Mouse (Mus musculus) lung, embryonic 14.5 days (tissue): ENCODE measurements at regions not wholly inside any gene's neighbourhood (a gene's known extent, or its start where the extent isn't known, plus 50 kb on each side); places are given as distances from the start of the nearest gene placed in this dataset.

ENCODE experiments used
- ATAC-seq: fragments of 200-750 bp; cut with Nextera tagmentation; 2 replicates; pipeline ENCODE4 v1.8.0; 2017; ENCODE audit warnings: mild to moderate bottlenecking, moderate TSS enrichment, moderate library complexity; ENCODE audit not compliant: insufficient read depth
- DNase-seq: peaks from one replicate; pipeline ENCODE4 v3.0.0-alpha.2; 2015
- H3K27ac ChIP-seq: fragments of 300-500 bp; sonication (generic); 2 replicates; pipeline ENCODE4 v1.5.1; 2014; ENCODE audit warnings: low read depth, mild to moderate bottlenecking, moderate library complexity
- H3K27me3 ChIP-seq: fragments of 300-500 bp; sonication (generic); 2 replicates; pipeline ENCODE4 v1.6.1; 2014; ENCODE audit warnings: low read length, control low read depth; ENCODE audit not compliant: insufficient read depth
- H3K36me3 ChIP-seq: fragments of 300-500 bp; sonication (generic); 2 replicates; pipeline ENCODE4 v1.6.1; 2014; ENCODE audit warnings: control low read depth; ENCODE audit not compliant: insufficient read depth
- H3K4me1 ChIP-seq: fragments of 300-500 bp; sonication (generic); 2 replicates; pipeline ENCODE4 v1.6.1; 2014; ENCODE audit warnings: antibody characterized with exemption, control low read depth; ENCODE audit not compliant: insufficient read depth
- H3K4me2 ChIP-seq: fragments of 300-500 bp; sonication (generic); 2 replicates; pipeline ENCODE4 v1.6.1; 2014; ENCODE audit warnings: mild to moderate bottlenecking
- H3K4me3 ChIP-seq: fragments of 300-500 bp; sonication (generic); 2 replicates; pipeline ENCODE4 v1.5.1; 2014; ENCODE audit warnings: low read depth, low read length
- H3K9ac ChIP-seq: fragments of 300-500 bp; sonication (generic); 2 replicates; pipeline ENCODE4 v1.6.1; 2014
- H3K9me3 ChIP-seq: fragments of 300-500 bp; sonication (generic); 2 replicates; pipeline ENCODE4 v1.6.1; 2016; ENCODE audit warnings: low read depth, low read length, control low read depth
- CTCF ChIP-seq: IDR thresholded peaks from 2 replicates; pipeline ENCODE4 v1.5.1; 2016; ENCODE audit warnings: antibody characterized with exemption, low read depth
- WGBS: fragments of 180-500 bp; shearing (Covaris S2); extraction: QIAGEN DNeasy Blood & Tissue Kit; methylation state at CpG from one replicate; pipeline ENCODE4 v1.1.7; 2014; 5-methylcytosine and 5-hydroxymethylcytosine counted together

- Histone ChIP-seq H3K9me3 (no peaks in the 10 kb centered on the region), H3K27me3 (no peaks in the 10 kb centered on the region), H3K9ac (no peak overlapping the region), H3K4me2 (no peak overlapping the region), H3K27ac (no peak overlapping the region), H3K4me3 (no peak overlapping the region), H3K4me1 (no peaks in the 10 kb centered on the region), H3K36me3 (no peaks in the 10 kb centered on the region)
- ATAC-seq (no peak), DNase-seq (peak; percentile 32)
- 65% methylated on average over 6 of the region's 6 CpGs for WGBS
- no peak for TF ChIP-seq CTCF
Measured at GRCm38 (mm10) chr7:88185120-88185796, 92.6 kb upstream of the Ctsc start.

DNA sequence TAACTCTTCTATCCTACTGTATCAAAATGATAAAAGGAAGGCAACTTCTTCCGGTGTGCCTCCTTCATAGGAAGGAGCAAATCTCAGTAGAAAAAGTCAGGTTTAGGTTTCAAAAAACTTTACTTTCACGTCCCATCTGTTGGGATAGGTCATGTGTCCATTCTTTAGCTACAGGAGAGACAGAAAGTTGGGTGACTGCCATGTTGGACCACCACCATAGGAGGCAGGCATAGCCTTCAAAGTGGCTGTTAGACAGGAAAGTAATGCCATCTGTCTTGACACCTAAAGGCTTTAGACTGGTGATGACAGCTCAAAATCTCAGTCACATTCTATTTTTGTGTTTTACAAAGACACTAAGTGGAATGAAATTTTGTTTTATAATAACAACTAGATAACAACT is 90.3 kb upstream of the Ctsc start:
- ATAC-seq (no peak), DNase-seq (peak; percentile 35)
- no peak overlapping the region for H3K4me3 ChIP-seq
- H3K4me1 ChIP-seq = no peaks in the 10 kb centered on the region
- H3K9ac ChIP-seq = no peak overlapping the region
- no peaks in the 10 kb centered on the region for H3K9me3 ChIP-seq
- 38% methylated on average over 2 of the region's 2 CpGs for WGBS
- no peak overlapping the region for H3K27ac ChIP-seq
- TF ChIP-seq CTCF = no peak
- H3K4me2 ChIP-seq = no peak overlapping the region
- H3K36me3 ChIP-seq = no peaks in the 10 kb centered on the region
- H3K27me3 ChIP-seq = no peaks in the 10 kb centered on the region

- no peak overlapping the region for H3K9ac ChIP-seq
- no peak overlapping the region for H3K4me2 ChIP-seq
- H3K9me3 ChIP-seq = no peaks in the 10 kb centered on the region
- no peak for TF ChIP-seq CTCF
- DNase-seq (no peak), ATAC-seq (no peak)
- H3K27me3 ChIP-seq = no peaks in the 10 kb centered on the region
- no peak overlapping the region for H3K4me3 ChIP-seq
- H3K36me3 ChIP-seq = no peaks in the 10 kb centered on the region
- H3K27ac ChIP-seq = no peak overlapping the region
- 85% methylated on average over 2 of the region's 2 CpGs for WGBS
- no peaks in the 10 kb centered on the region for H3K4me1 ChIP-seq
Measured at GRCm38 (mm10) chr7:88192771-88193170, 85.1 kb upstream of the Ctsc start.

DNA sequence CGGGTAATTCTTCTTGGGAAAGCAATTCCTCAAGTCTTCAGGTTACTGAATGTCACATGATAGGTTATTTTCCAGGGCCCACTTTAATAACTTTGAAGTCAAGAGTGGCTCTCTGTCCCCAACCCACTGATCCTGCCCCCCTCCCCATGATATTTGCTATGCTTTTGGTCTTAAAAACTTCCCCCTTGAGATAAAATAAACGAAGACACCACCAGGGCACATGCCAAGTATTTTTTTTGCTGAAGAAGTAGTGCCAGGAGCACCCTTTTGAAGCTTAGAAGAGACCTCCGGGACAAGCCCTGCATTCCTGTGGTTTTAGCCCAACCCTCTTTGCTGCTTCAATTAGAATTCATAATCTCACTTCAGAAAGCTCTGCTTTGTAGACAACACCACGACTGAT is 78.8 kb upstream of the Ctsc start:
- 29% methylated on average over 4 of the region's 4 CpGs for WGBS
- TF ChIP-seq CTCF = no peak
- DNase-seq (peak; percentile 52), ATAC-seq (peak; percentile 73; the same call in 1 of the 2 replicates)
- H3K9me3 ChIP-seq = no peaks in the 10 kb centered on the region
- H3K36me3 ChIP-seq = no peaks in the 10 kb centered on the region
- H3K4me3 ChIP-seq = no peak overlapping the region
- H3K27ac ChIP-seq = peak overlapping the region; percentile 60
- no peak overlapping the region for H3K4me2 ChIP-seq
- H3K27me3 ChIP-seq = no peaks in the 10 kb centered on the region
- H3K9ac ChIP-seq = no peak overlapping the region
- H3K4me1 ChIP-seq = no peaks in the 10 kb centered on the region

GRCm38 (mm10) chr7:88199929-88200538 is 77.9 kb upstream of the Ctsc start:
- Histone ChIP-seq H3K9ac (no peak overlapping the region), H3K9me3 (no peaks in the 10 kb centered on the region), H3K4me1 (no peaks in the 10 kb centered on the region), H3K27ac (peak overlapping the region; percentile 60), H3K4me2 (no peak overlapping the region), H3K4me3 (no peak overlapping the region), H3K36me3 (no peaks in the 10 kb centered on the region), H3K27me3 (no peaks in the 10 kb centered on the region)
- peak; percentile 16 for DNase-seq
- no peak for ATAC-seq
- no peak for TF ChIP-seq CTCF
- WGBS = 61% methylated on average over 5 of the region's 5 CpGs

DNA sequence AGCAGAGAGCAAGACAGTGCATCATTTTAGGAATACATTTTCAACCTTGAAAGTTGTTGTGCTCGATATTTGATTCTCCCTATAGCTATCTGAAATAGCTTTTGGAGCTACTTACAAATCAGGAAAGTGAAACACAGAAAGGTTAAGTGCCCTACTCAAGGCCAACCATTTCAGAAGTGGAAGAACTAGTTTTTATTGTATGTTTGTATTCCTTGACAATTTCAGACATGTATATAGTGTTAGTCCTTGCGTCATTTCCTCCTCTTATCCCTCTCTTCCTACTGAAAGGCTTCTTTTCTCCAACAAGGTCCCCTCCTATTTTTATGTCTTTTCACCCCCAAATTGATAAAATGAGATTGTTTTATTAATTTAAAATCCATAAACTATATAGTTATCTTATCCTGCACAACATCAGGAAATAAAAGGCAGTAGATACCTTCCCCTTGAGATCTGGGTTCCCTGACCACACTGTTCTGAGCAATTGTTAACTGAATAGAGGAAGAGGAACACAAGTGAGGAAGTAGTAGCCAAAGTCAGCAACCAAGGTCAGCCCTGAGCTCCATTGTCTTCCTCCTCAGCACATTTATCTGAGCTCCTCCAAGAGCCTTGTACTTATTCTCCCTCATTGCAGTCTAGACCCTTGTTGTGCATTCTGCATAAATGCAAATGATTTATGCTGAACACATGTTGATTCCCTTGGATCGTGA is 76.1 kb upstream of the Ctsc start:
- DNase-seq (peak; percentile 25), ATAC-seq (no peak)
- H3K9ac ChIP-seq = no peak overlapping the region
- no peaks in the 10 kb centered on the region for H3K9me3 ChIP-seq
- H3K4me2 ChIP-seq = no peak overlapping the region
- no peak for TF ChIP-seq CTCF
- H3K36me3 ChIP-seq = no peaks in the 10 kb centered on the region
- no peak overlapping the region for H3K4me3 ChIP-seq
- WGBS = 69% methylated on average over 3 of the region's 3 CpGs
- H3K27ac ChIP-seq = no peak overlapping the region
- no peaks in the 10 kb centered on the region for H3K4me1 ChIP-seq
- no peaks in the 10 kb centered on the region for H3K27me3 ChIP-seq

DNA sequence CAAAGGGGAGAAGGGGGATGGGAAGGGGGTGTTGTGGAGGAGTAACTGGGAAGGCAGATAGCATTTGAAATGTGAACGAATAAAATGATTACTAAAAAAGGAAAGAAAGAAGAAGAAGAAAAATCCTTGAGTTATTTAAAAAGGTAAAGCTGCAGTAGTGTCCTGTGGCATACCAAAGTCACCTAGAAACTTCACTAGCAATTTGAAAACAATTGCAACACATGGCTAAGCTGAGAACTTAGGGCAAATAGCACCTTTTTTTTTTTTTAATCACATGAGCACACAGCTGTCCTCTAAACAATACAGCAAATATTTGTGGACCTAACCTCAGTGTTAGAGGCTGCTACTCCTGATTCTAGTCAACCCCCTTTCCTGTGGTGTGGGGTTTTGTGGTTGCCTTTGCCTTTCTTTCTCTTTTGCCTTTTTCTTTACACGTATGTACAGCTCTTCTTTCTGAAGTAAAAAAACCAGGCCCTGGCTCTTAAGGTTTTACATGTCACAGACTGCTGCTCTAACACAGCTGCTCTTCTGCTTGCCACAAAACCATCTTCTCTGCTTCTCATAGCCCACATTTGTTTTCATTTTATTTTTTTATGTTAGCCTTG is 71.6 kb upstream of the Ctsc start:
- H3K9me3 ChIP-seq = no peaks in the 10 kb centered on the region
- ATAC-seq = no peak
- H3K36me3 ChIP-seq = no peaks in the 10 kb centered on the region
- H3K4me3 ChIP-seq = no peak overlapping the region
- no peak overlapping the region for H3K9ac ChIP-seq
- no peaks in the 10 kb centered on the region for H3K4me1 ChIP-seq
- TF ChIP-seq CTCF = no peak
- 49% methylated on average over 2 of the region's 2 CpGs for WGBS
- DNase-seq = no peak
- H3K4me2 ChIP-seq = no peak overlapping the region
- no peak overlapping the region for H3K27ac ChIP-seq
- no peaks in the 10 kb centered on the region for H3K27me3 ChIP-seq
